Mouse (Mus musculus) T-helper 2 cell (primary cell): ENCODE measurements at regions not wholly inside any gene's neighbourhood (a gene's known extent, or its start where the extent isn't known, plus 50 kb on each side); places are given as distances from the start of the nearest gene placed in this dataset.

ENCODE experiments used
- in situ Hi-C: fragments of 300-600 bp; cut with MboI, MseI; formaldehyde crosslinking; loops from one replicate; pipeline ENCODE4 v1.15.1; 2025; ENCODE audit warnings: high pct_unique_total_duplicates

DNA sequence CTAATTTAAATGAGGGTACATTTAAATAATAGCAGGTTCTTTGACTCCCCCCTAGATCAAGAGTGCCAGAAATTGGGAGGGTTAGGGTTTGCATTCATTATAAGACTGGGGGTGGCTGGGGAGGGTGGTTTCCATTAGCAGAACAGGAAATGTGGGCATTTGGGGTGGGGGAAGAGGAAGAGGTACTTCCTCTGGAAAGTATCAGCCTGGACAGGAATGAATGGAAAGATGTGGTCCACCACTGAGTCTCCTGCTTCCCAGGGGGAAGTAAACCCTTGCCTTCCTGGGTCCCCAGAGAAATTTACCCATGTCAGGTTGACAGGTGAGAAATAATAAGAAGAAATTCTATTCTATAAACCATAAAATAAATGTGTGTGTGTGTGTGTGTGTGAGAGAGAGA, 171.5 kb upstream of the Serpine2 start:
- in situ Hi-C loops = no loop called here

GRCm38 (mm10) chr1:80030635-80031034, 169.7 kb upstream of the Serpine2 start:
- in situ Hi-C loops = no loop called here

DNA sequence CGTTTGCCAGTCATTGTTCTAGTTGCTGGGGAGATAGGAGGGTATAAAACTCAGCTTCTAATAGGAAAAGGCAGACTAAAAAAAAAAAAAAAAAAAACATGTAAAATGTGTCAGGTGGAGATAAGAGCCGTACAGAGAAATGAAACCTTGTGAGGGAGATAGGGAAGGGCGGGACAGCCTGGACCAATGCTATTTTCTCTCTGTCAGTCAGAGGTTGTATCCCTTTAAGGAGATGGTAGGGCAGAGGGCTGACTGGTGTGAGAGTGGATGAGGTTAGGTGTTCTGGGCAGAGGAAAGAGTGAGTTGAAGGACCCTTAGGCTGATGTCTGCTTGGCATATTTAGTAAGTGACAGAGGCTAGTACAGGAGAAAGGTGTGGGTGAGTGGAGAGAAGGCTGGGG, 169.2 kb upstream of the Serpine2 start:
- in situ Hi-C loops = no loop called here

DNA sequence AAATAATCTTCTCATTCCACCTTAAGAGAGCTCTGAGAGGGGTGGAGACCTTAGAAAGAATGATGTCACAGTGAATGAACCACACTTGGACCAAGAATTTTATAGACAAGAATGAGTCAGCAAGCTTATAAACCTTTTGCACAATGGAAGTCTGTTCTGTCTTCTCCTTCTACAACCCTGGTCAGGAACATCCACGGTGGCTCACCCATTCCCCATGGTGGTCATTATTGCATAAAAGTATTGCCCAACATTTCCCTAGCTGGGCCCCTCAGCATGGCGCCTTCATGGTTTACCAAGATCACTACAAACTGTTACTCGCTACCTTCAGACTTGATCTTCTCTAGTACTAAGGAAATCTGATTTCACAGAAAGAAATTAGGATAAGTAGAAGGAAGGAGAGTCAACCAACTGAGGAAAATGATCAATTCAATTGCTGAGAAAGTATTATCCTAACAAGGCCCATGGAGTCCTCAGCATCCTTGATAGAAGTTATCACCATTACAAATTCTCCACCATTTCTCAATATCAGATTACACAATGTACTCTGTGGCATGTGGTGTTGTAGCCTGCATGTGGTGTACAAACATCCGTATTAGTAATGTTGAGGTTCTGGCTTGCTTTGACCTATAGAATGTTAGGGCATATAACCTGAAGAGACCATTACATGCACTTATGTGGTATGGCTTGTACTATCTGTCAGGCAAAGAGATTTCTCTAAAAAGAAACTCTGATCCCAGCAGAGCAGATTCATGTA, 165.1 kb upstream of the Serpine2 start:
- in situ Hi-C loops = no loop called here

DNA sequence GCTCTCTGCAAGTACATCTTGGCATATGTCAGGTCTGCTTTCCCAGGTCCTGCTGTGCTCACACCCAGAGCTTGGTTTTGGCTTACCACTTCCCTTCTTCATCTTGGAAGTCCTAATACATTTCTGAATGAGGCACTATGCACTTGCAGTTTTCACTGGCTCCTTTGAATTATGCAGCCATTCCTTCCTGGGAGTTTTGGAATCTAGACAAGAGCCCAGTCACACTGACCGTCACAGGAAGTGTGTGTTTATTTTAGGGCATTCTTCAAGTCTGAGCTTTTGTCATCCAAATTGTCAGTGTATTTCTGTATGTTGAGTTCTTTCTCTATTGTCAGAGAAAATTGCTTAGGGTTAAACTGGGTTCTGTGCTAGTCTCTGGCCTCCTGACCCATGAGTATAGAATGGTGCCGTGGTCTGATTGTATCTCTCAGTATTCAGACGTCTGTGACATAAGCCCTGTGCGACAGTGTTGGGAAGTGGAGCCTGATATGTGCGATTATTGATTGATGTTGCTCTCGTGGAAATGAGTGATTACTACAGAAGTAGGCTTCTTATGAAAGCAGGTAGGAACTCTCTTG, 162.6 kb upstream of the Serpine2 start:
- in situ Hi-C loops = no loop called here

- in situ Hi-C loops = no loop called here
These were observed 160.9 kb upstream of the Serpine2 start for GRCm38 (mm10) chr1:80021866-80022265.

- in situ Hi-C loops = no loop called here
These were observed 157.5 kb upstream of the Serpine2 start for GRCm38 (mm10) chr1:80018391-80019065.

DNA sequence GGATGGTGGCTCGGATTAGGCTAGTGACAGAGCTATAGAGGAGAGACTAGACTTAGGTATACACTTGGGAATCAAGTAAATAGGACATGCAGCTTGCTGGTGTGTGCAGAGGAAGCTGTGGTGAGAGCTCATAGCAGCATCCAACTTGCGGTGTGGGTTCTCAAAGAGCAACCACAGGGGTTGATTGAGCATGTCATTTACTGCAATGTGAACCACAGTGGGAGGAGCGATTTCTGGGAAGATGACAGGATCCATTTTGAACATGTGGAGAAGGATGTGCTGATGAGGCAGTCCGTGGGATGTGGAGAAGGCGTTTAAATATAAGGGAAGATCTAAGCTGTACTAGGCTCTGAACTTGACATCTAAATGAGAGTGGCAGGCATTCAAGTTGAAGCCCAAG, 154.5 kb upstream of the Serpine2 start:
- in situ Hi-C loops = no loop called here

GRCm38 (mm10) chr1:80014586-80014985, 153.6 kb upstream of the Serpine2 start:
- in situ Hi-C loops = no loop called here

GRCm38 (mm10) chr1:80010724-80011123, 149.7 kb upstream of the Serpine2 start:
- in situ Hi-C loops = no loop called here

DNA sequence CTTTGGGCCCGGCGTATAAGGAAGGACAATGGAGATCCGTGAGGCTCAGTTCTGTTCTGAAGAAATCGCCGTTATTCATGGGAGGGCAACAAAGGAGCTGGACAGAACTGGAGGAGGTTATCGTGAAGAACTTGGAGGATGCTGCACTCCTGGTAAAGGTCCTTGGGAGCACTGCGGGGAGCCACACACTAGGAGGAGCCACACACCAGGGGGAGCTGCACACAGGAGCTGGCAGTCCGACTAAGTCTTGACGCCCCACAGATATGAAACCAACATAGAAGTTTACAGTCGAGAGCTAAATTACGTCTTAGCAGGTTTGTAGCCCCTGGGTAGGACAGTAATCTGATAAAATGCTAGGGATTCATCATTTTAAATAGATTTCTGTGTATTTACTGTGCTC, 138.1 kb upstream of the Serpine2 start:
- in situ Hi-C loops = no loop called here

DNA sequence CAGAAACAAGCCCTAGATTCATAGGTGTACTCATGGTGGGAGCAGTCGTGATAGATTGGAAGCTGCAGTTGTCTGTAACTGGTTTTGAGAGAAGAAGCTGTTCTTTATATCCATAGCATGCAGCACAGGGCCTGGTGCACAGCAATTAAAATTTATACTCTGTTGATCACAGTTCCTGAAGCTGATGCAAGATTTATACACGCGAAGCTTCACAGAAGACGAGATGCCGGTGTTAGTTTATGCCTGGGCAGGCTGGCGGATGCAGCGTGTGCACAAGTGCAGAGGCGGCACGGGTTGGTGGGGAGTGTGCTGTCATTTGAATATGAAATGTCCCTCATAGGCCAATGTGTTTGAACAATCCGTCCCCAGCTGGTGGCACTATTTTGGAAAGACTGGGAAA, 136.9 kb upstream of the Serpine2 start:
- in situ Hi-C loops = no loop called here

- in situ Hi-C loops = no loop called here
These were observed 136.5 kb upstream of the Serpine2 start for GRCm38 (mm10) chr1:79997456-79997855.

GRCm38 (mm10) chr1:79984721-79985120, 123.7 kb upstream of the Serpine2 start:
- in situ Hi-C loops = no loop called here

- in situ Hi-C loops = no loop called here
These were observed 121.8 kb upstream of the Serpine2 start for GRCm38 (mm10) chr1:79982678-79983280.

DNA sequence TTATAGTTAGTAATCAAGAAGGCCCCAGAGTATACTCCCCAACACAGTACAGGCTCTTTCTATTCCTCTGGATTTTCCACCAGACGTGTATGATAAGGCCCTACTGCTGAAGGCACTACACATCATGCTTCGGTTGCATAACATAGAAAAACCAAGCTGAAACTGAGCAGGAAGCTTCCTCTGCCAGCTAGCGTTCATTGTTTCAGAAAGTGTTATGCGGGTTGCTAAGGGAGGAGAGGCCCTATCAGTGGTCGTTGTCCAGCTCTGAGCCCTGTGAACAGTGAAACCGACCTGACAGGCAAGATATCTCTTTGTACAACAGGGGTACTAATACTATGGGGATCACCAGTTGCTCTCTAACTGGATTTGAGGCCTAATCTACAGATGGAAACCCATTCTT, 118.9 kb upstream of the Serpine2 start:
- in situ Hi-C loops = no loop called here

- in situ Hi-C loops = no loop called here
These were observed 117.2 kb upstream of the Serpine2 start for GRCm38 (mm10) chr1:79978156-79978555.

GRCm38 (mm10) chr1:79956121-79956520, 95.1 kb upstream of the Serpine2 start:
- in situ Hi-C loops = no loop called here

GRCm38 (mm10) chr1:79944231-79944630, 83.3 kb upstream of the Serpine2 start:
- in situ Hi-C loops = no loop called here

- in situ Hi-C loops = no loop called here
These were observed 71.5 kb upstream of the Serpine2 start for GRCm38 (mm10) chr1:79932435-79932834.

GRCm38 (mm10) chr1:79927740-79928139, 66.8 kb upstream of the Serpine2 start:
- in situ Hi-C loops = no loop called here

DNA sequence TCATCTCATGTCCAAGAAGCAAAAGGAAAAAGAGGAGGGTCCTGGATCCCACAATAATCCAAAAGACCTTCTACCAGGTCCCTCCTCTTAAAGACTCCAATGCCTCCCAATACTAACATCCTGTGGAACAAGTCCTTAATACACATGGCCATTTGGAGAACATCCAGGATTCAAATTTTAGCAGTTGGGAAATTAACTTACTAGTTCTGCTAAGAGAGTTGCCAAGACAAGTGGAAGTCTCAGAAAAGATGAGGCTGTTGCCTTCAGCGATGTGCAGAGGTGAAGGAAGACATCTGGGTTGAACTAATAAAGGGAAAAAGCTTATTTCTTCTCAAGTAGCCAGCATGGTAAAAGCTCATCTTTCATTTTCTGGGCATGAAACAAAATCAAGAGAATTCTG, 64.8 kb upstream of the Serpine2 start:
- in situ Hi-C loops = no loop called here

GRCm38 (mm10) chr1:79921890-79922289, 60.9 kb upstream of the Serpine2 start:
- in situ Hi-C loops = no loop called here
